Mouse (Mus musculus) midbrain, postnatal 0 days (tissue): ENCODE data around the gene Phf13. TPM values are rescaled to one million over a fixed set of nuclear protein-coding genes. Genes with fewer than 3 reads are reported as not detected.

Source experiments
- ATAC-seq: fragments of 200-750 bp; cut with Nextera tagmentation; 2 replicates; pipeline ENCODE4 v1.8.0; 2017; ENCODE audit warnings: moderate number of reproducible peaks, mild to moderate bottlenecking, moderate TSS enrichment, moderate library complexity; ENCODE audit not compliant: low FRiP score
- DNase-seq: peaks from one replicate; pipeline ENCODE4 v3.0.0-alpha.2; 2015; ENCODE audit warnings: low spot score
- H3K27ac ChIP-seq: fragments of 300-500 bp; sonication (generic); 2 replicates; pipeline ENCODE4 v1.5.1; 2014; ENCODE audit warnings: low read depth, mild to moderate bottlenecking, low read length, mixed read lengths
- H3K27me3 ChIP-seq: fragments of 300-500 bp; sonication (generic); 2 replicates; pipeline ENCODE4 v1.6.1; 2014; ENCODE audit warnings: low read length, control low read depth, mixed read lengths; ENCODE audit not compliant: insufficient read depth
- H3K36me3 ChIP-seq: fragments of 300-500 bp; sonication (generic); 2 replicates; pipeline ENCODE4 v1.6.1; 2014; ENCODE audit warnings: low read length, control low read depth, mixed read lengths; ENCODE audit not compliant: insufficient read depth
- H3K4me1 ChIP-seq: fragments of 300-500 bp; sonication (generic); 2 replicates; pipeline ENCODE4 v1.6.1; 2014; ENCODE audit warnings: mild to moderate bottlenecking, control low read depth, antibody characterized with exemption, low read length, mixed read lengths; ENCODE audit not compliant: insufficient read depth
- H3K4me2 ChIP-seq: fragments of 300-500 bp; sonication (generic); 2 replicates; pipeline ENCODE4 v1.6.1; 2014; ENCODE audit warnings: low read depth, mild to moderate bottlenecking, low read length, mixed read lengths; ENCODE audit not compliant: poor library complexity, severe bottlenecking
- H3K4me3 ChIP-seq: fragments of 300-500 bp; sonication (generic); 2 replicates; pipeline ENCODE4 v1.5.1; 2014; ENCODE audit warnings: low read depth, mild to moderate bottlenecking, low read length, moderate library complexity
- H3K9ac ChIP-seq: fragments of 300-500 bp; sonication (generic); replicated peaks from 2 replicates; pipeline ENCODE4 v1.6.1; 2014; ENCODE audit warnings: mild to moderate bottlenecking, low read length, moderate library complexity, mixed read lengths; ENCODE audit not compliant: poor library complexity, severe bottlenecking
- H3K9me3 ChIP-seq: fragments of 300-500 bp; sonication (generic); 2 replicates; pipeline ENCODE4 v1.6.1; 2016; ENCODE audit warnings: low read length, control low read depth
- CTCF ChIP-seq: IDR thresholded peaks from 2 replicates; pipeline ENCODE4 v1.5.1; 2016; ENCODE audit warnings: antibody characterized with exemption, mild to moderate bottlenecking
- WGBS: fragments of 180-500 bp; shearing (Covaris S2); extraction: QIAGEN DNeasy Blood & Tissue Kit; methylation state at CpG from one replicate; pipeline ENCODE4 v1.1.7; 2014; 5-methylcytosine and 5-hydroxymethylcytosine counted together
- polyA plus RNA-seq: library from polyadenylated mRNA; unstranded; fragments of >200 nt; fragmentation: Nextera tagmentation; extraction: Ambion mirVana; gene quantifications from 2 replicates; pipeline ENCODE4 v1.2.1, GENCODE M21; 2015
- total RNA-seq: library from RNA; depleted of rRNA; stranded (reverse); fragments of >200 nt; gene quantifications from 2 replicates; pipeline ENCODE4 v1.2.3, GENCODE M21; 2014

Gene Phf13
- total and polyA plus RNA-seq, 2 experiments from 2014 or later: 16.6 to 18.3 TPM

GRCm38 (mm10) chr4:151975441-151975840, 20.6 kb downstream of the Phf13 start:
- Histone ChIP-seq H3K27me3 (no peaks in the 10 kb centered on the region), H3K36me3 (peaks cover 26% of the 10 kb centered on the region), H3K4me3 (no peak overlapping the region), H3K4me2 (no peak overlapping the region), H3K27ac (no peak overlapping the region), H3K4me1 (no peaks in the 10 kb centered on the region), H3K9me3 (no peaks in the 10 kb centered on the region), H3K9ac (no peak overlapping the region)
- ATAC-seq: no peak
- peak; percentile 77 for TF ChIP-seq CTCF
- DNase-seq: peak; percentile 52
- WGBS: 95% methylated on average over 3 of the region's 3 CpGs

DNA sequence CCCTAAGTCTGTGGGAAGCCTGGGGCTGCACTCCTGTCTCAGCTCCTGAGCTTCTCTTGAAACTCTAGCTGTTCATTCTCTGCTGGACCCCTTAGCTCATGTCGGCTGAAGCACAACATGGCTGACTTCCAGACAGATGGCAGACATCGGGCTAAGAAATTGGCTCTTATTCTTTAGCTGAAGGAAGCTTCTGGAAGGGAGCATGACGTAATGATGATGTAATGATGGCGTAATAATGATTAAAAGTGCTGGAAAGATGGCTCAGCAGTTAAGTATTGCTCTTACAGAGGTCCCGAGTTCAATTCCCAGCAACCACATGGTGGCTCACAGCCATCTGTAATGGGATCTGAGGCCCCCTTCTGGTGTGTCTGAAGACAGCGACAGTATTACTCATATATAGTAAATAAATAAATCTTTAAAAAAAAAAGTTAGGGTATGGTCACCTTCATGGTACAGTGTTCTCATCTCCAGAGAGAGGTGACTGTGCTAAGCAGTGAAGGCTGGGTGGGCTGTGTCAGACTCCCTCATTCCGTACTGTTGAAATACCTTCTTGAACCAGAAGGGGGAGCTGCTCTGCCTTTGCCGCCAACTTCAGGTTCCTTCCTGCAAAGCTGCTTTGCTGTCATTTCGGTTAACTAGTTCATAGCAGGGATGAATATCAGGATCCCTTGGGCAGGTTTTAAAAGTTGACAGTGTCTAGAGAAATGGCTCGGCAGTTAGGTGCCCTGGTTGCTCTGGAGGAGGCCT, 23.7 kb downstream of the Phf13 start:
- Histone ChIP-seq H3K4me1 (no peaks in the 10 kb centered on the region), H3K27ac (no peak overlapping the region), H3K9ac (no peak overlapping the region), H3K4me3 (no peak overlapping the region), H3K27me3 (no peaks in the 10 kb centered on the region), H3K9me3 (no peaks in the 10 kb centered on the region), H3K4me2 (no peak overlapping the region), H3K36me3 (peaks cover 25% of the 10 kb centered on the region)
- TF ChIP-seq CTCF: peak; percentile 82
- WGBS: 66% methylated on average over 10 of the region's 10 CpGs
- DNase-seq (peak; percentile 68), ATAC-seq (no peak)

GRCm38 (mm10) chr4:151968204-151968921, 27.7 kb downstream of the Phf13 start:
- DNase-seq: no peak

DNA sequence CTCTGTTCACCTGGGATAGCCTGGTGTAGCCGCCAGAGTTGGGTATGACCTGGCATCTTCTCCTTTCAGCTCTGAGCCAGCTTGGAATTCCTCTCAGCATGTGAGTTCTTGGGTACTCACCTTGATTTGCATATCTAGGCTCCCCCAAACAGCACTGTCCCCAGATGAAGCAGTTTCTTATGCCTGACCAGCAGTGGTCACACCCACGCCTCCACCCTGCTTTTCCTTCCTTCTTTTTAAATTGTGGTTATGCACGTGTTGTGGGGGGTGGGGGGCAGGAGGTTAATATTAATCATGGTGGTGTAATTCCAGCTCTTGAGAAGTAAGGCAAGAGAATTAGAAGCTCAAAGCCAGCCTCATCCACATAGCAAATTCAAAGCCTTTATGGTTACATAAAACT, 33.2 kb downstream of the Phf13 start:
- no peaks in the 10 kb centered on the region for H3K4me1 ChIP-seq
- WGBS: 97% methylated on average over 3 of the region's 3 CpGs
- no peaks in the 10 kb centered on the region for H3K27me3 ChIP-seq
- H3K36me3 ChIP-seq: peaks cover 38% of the 10 kb centered on the region
- no peak overlapping the region for H3K9ac ChIP-seq
- H3K9me3 ChIP-seq: no peaks in the 10 kb centered on the region
- DNase-seq (no peak), ATAC-seq (no peak)
- no peak overlapping the region for H3K4me3 ChIP-seq
- TF ChIP-seq CTCF: no peak
- no peak overlapping the region for H3K27ac ChIP-seq
- H3K4me2 ChIP-seq: no peak overlapping the region

More at GRCm38 (mm10) chr4:151968204-151968921, 27.7 kb downstream of the Phf13 start:
- Histone ChIP-seq H3K27me3 (no peaks in the 10 kb centered on the region), H3K4me3 (no peak overlapping the region), H3K27ac (no peak overlapping the region), H3K4me1 (no peaks in the 10 kb centered on the region), H3K4me2 (no peak overlapping the region), H3K36me3 (peaks cover 14% of the 10 kb centered on the region), H3K9me3 (no peaks in the 10 kb centered on the region), H3K9ac (no peak overlapping the region)
- 81% methylated on average over 26 of the region's 26 CpGs for WGBS
- TF ChIP-seq CTCF: no peak
- ATAC-seq: no peak

DNA sequence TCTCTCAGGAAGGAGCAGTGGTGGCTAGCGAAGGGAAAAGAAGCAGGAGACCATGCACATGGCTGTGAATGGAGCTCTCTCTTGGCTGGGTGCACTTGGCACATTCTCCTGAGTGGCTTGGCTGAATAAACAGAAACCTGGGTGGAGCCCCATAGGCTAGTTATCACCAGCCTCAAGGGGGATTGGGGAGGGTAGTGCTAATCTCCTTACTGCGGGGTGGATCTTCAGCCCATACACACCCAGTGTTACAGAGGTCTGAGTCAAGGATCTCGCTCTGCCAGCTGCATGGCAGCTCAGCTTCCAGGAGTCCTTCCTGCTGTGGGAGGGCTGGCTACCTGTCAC, 35.6 kb downstream of the Phf13 start:
- no peak for TF ChIP-seq CTCF
- peaks cover 58% of the 10 kb centered on the region for H3K36me3 ChIP-seq
- no peak overlapping the region for H3K9ac ChIP-seq
- 74% methylated on average over 3 of the region's 3 CpGs for WGBS
- ATAC-seq (no peak), DNase-seq (no peak)
- no peaks in the 10 kb centered on the region for H3K4me1 ChIP-seq
- H3K27ac ChIP-seq: no peak overlapping the region
- H3K4me3 ChIP-seq: no peak overlapping the region
- no peaks in the 10 kb centered on the region for H3K9me3 ChIP-seq
- H3K27me3 ChIP-seq: no peaks in the 10 kb centered on the region
- H3K4me2 ChIP-seq: no peak overlapping the region

DNA sequence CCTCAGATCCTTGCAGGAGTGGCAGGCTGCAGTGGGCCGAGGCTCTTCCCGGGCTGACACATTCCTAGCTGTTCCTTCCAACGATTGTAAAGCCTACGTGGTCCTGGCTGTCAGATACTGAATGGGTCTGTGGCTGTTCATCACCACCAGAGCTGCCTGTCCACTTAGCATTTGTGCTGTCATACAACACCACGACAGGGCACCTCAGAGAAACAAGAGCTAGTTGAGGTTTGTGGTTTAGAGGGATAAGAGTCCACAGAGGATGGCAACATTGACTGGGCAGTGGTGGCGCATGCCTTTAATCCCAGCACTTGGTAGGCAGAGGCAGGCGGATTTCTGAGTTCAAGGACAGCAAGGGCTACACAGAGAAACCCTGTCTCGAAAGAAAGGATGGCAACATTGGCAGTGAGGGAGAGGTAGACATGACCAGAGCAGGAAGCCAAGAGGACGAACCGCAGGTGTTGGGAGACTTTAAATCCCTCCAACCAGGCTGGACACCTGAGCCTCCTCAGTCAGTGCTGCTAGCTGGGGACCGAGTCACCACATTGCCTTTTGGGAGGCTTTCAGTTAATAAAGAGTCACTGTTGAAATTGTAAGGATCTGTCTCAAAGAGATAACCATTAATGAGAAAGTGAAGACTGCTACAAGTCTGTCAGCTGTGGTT, 36.1 kb downstream of the Phf13 start:
- H3K9ac ChIP-seq: no peak overlapping the region
- H3K36me3 ChIP-seq: peaks cover 56% of the 10 kb centered on the region
- H3K4me1 ChIP-seq: no peaks in the 10 kb centered on the region
- H3K27ac ChIP-seq: no peak overlapping the region
- H3K27me3 ChIP-seq: no peaks in the 10 kb centered on the region
- no peak for DNase-seq
- WGBS: 93% methylated on average over 11 of the region's 11 CpGs
- no peak overlapping the region for H3K4me3 ChIP-seq
- H3K9me3 ChIP-seq: no peaks in the 10 kb centered on the region
- H3K4me2 ChIP-seq: no peak overlapping the region
- no peak for ATAC-seq
- no peak for TF ChIP-seq CTCF
